Mouse (Mus musculus) midbrain, embryonic 13.5 days (tissue): ENCODE results near the gene Rilp. TPM values are rescaled to one million over a fixed set of nuclear protein-coding genes. Genes with fewer than 3 reads are reported as not detected.
A peak's percentile ranks its signal among the peaks of the same experiment; 100 is the strongest.

ENCODE experiments used
- ATAC-seq: fragments of 200-750 bp; cut with Nextera tagmentation; 2 replicates; pipeline ENCODE4 v1.8.0; 2017; ENCODE audit warnings: mild to moderate bottlenecking, moderate TSS enrichment, moderate library complexity
- H3K27ac ChIP-seq: fragments of 300-500 bp; sonication (generic); 2 replicates; pipeline ENCODE4 v1.5.1; 2015; ENCODE audit warnings: inconsistent platforms, mild to moderate bottlenecking, moderate library complexity
- H3K27me3 ChIP-seq: fragments of 300-500 bp; sonication (generic); 2 replicates; pipeline ENCODE4 v1.6.1; 2015; ENCODE audit warnings: mild to moderate bottlenecking, inconsistent platforms
- H3K36me3 ChIP-seq: fragments of 300-500 bp; sonication (generic); 2 replicates; pipeline ENCODE4 v1.6.1; 2015; ENCODE audit warnings: mild to moderate bottlenecking, inconsistent platforms
- H3K4me1 ChIP-seq: fragments of 300-500 bp; sonication (generic); replicated peaks from 2 replicates; pipeline ENCODE4 v1.6.1; 2015; ENCODE audit warnings: inconsistent platforms
- H3K4me2 ChIP-seq: fragments of 300-500 bp; sonication (generic); replicated peaks from 2 replicates; pipeline ENCODE4 v1.6.1; 2015; ENCODE audit warnings: moderate library complexity, mild to moderate bottlenecking, inconsistent platforms
- H3K4me3 ChIP-seq: fragments of 300-500 bp; sonication (generic); replicated peaks from 2 replicates; pipeline ENCODE4 v1.5.1; 2015; ENCODE audit warnings: mild to moderate bottlenecking, inconsistent platforms
- H3K9ac ChIP-seq: fragments of 300-500 bp; sonication (generic); replicated peaks from 2 replicates; pipeline ENCODE4 v1.6.1; 2015; ENCODE audit warnings: mild to moderate bottlenecking, inconsistent platforms
- H3K9me3 ChIP-seq: fragments of 300-500 bp; sonication (generic); 2 replicates; pipeline ENCODE4 v1.6.1; 2016; ENCODE audit warnings: mild to moderate bottlenecking, inconsistent platforms
- WGBS: fragments of 180-500 bp; shearing (Covaris S2); methylation state at CpG from one replicate; pipeline ENCODE4 v1.1.7; 2015; 5-methylcytosine and 5-hydroxymethylcytosine counted together
- polyA plus RNA-seq: library from polyadenylated mRNA; unstranded; fragments of >200 nt; fragmentation: Nextera tagmentation; extraction: Ambion mirVana; gene quantifications from 2 replicates; pipeline ENCODE4 v1.2.1, GENCODE M21; 2015

The Rilp gene
- polyA plus RNA-seq, 1 experiment from 2014 or later: 1.2 TPM

DNA sequence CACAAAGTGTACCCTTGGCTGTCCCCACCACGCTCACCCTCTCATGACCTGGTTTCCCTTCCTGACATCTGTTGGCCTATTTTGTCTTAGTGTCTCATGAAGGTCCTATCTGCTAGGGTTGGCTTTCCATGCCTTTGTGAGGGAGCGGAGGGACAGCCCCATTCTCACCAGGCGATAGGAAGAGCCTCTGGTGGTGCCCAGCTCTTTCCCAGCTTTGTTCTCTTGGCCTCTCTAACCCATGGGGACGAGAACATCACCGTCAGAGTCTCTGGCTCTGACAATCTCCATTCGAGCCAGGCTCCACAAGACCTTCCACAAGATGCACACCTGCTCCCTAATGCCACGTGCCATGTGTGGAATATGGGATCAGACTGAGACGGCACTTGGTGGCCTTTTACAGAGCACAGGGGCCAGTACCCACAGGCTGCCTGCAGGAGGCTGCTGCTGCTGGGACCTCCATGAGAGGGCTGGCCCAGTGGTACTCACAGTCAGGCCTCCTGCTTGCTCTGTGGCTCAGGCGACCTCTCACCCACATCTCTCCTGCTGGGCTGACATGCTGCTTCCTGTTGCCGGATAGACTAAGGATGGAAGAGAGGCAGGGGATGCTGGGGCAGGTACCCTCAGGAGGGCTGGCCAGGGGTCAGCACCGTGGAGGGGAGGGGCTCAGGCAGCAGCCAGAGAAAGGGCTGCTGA is 27.7 kb downstream of the Rilp start:
- Histone ChIP-seq H3K9me3 (no peaks in the 10 kb centered on the region), H3K27me3 (no peaks in the 10 kb centered on the region), H3K4me2 (no peak overlapping the region), H3K36me3 (peaks cover 4% of the 10 kb centered on the region; the same call in 1 of the 2 replicates), H3K27ac (0 out of 2 replicates have a peak overlapping the region, but pooled peaks have one; percentile 33), H3K9ac (peak overlapping the region; percentile 49), H3K4me3 (no peak overlapping the region), H3K4me1 (peaks cover 50% of the 10 kb centered on the region)
- peak; percentile 31; the same call in 1 of the 2 replicates for ATAC-seq
- WGBS: 47% methylated on average over 11 of the region's 11 CpGs

GRCm38 (mm10) chr11:75538184-75538969 is 28.5 kb downstream of the Rilp start:
- Histone ChIP-seq H3K27ac (0 out of 2 replicates have a peak overlapping the region, but pooled peaks have one; percentile 33), H3K9me3 (no peaks in the 10 kb centered on the region), H3K4me3 (no peak overlapping the region), H3K4me2 (no peak overlapping the region), H3K9ac (peak overlapping the region; percentile 49), H3K4me1 (peaks cover 42% of the 10 kb centered on the region), H3K36me3 (peaks cover 8% of the 10 kb centered on the region; the same call in 1 of the 2 replicates), H3K27me3 (no peaks in the 10 kb centered on the region)
- 71% methylated on average over 9 of the region's 9 CpGs for WGBS
- ATAC-seq: no peak

DNA sequence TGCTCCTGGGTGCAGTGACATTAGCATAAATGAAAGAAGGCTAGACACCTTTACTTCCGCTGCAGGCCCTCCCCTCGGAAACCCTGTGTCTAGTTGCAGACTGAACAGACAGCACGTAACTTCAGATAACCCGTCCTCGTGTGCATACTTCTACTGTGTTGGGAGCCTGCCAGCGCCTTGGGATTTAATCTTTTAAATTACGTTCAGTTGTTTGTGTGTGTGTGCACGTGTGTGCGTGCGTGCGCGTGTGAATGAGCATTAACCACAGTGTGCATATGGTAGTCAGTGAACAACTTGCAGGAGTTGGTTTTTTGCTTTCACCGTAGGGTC is 29.0 kb downstream of the Rilp start:
- no peaks in the 10 kb centered on the region for H3K27me3 ChIP-seq
- no peak overlapping the region for H3K9ac ChIP-seq
- no peaks in the 10 kb centered on the region for H3K9me3 ChIP-seq
- WGBS: 87% methylated on average over 13 of the region's 13 CpGs
- no peak for ATAC-seq
- peaks cover 8% of the 10 kb centered on the region; the same call in 1 of the 2 replicates for H3K36me3 ChIP-seq
- peaks cover 37% of the 10 kb centered on the region for H3K4me1 ChIP-seq
- no peak overlapping the region for H3K27ac ChIP-seq
- H3K4me3 ChIP-seq: no peak overlapping the region
- no peak overlapping the region for H3K4me2 ChIP-seq

DNA sequence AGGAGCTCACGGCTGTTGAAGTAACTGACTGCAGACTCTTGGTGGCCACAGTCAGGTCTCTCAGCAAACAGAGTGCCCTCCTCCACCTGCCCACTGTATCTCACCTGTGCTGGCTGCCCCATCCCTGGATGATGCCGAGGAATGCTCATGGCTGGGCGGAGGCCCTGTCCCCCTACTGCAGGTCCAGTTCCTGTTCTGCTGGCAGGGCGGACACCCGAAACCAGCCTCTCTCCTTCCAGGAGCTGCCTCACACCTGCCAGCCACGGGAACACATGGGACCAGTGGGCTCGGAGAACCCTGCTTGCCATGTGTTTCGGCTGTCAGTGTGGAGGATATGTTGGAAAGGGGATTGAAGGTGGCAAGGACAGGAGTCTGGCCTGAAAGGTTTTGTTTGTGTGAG is 30.3 kb downstream of the Rilp start:
- H3K9me3 ChIP-seq: no peaks in the 10 kb centered on the region
- no peak overlapping the region for H3K4me2 ChIP-seq
- H3K27ac ChIP-seq: no peak overlapping the region
- peaks cover 19% of the 10 kb centered on the region; the same call in 1 of the 2 replicates for H3K36me3 ChIP-seq
- peaks cover 25% of the 10 kb centered on the region for H3K4me1 ChIP-seq
- no peak for ATAC-seq
- WGBS: 89% methylated on average over 8 of the region's 8 CpGs
- H3K4me3 ChIP-seq: no peak overlapping the region
- no peaks in the 10 kb centered on the region for H3K27me3 ChIP-seq
- no peak overlapping the region for H3K9ac ChIP-seq

DNA sequence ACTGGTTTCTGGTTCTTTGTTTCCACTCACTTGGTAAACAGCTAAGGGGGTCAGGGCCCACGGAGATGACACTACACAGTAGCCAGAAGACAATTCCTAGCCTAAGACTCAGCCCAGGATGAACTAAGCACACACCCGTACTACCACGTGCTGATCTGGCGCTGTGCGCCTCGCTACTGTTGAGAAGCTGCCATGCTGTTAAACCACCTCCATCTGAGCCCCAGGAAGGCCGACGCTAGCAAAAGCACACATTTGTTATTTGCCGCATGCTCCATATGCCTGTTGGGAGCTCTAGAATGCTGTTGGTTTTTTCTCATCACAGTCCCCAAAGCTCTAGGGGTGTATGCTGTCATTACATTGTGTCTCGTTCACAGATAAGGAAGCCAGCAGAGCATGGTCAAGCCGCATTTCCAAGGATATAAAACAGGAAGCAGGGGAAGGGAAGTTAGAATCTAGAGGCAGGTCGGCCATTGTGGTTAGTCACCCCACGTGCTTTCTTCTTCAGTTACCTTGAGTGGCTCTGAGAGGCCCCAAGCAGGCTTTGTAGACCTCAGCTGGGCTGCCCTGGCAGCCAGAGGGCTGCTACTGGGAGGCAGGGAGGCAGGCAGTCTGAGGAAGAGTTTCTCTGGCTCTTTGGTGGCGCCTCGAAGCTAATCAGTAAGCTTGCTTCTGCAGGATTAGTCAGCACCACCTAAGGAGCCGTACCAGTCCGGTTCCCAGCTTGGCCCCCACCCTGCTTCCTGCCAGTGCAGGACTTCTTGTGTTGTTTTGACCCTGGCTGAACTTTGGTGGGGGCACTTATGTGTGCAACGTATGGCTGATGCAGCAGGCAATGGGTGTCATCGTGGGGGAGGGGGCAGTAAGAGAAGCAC is 31.1 kb downstream of the Rilp start:
- H3K9me3 ChIP-seq: no peaks in the 10 kb centered on the region
- ATAC-seq: no peak
- H3K4me2 ChIP-seq: no peak overlapping the region
- H3K4me3 ChIP-seq: no peak overlapping the region
- 0 out of 2 replicates have a peak overlapping the region, but pooled peaks have one; percentile 15 for H3K27ac ChIP-seq
- no peaks in the 10 kb centered on the region for H3K27me3 ChIP-seq
- 0 out of 2 replicates have a peak overlapping the region, but pooled peaks have one; percentile 33 for H3K9ac ChIP-seq
- H3K36me3 ChIP-seq: peaks cover 27% of the 10 kb centered on the region
- peaks cover 19% of the 10 kb centered on the region for H3K4me1 ChIP-seq
- 71% methylated on average over 19 of the region's 19 CpGs for WGBS

DNA sequence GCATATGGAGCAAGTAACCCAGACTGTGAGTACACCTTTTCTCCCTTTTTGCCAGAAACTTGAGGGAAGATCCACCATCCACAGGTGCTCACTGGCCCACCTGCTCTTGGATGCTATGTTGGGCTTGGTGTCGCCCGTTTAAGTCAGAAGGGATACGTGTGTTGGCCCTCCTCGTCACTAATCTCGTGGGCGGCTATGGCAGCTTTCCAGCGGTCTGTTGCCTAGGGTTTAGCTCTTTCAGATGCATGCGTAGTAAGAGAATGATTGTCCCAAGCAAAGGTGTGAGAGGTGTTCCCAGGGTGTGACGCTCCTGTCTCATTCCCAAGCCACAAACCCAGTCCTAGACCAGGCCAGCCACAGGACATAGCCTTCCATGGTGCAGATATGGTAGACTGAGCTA is 34.8 kb downstream of the Rilp start:
- no peak overlapping the region for H3K9ac ChIP-seq

DNA sequence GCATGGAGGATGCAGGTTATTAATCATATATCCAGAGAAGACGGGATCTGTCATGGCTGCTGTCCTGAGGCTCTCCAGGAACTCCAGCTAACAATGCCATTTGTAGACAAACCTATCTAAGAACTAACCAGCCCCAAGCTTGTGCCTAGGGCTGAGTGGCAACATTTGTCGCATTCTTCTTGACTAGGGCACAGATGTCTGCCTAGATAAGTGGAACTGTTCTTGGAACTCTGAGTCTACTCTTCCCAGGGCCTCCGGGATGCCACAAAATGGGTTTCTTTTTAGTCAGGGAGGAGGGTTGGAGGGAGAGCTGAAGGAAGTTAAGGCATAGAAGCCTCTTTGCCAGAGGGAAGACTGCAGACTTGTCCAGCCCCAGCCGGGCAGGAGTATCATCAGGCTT is 36.2 kb downstream of the Rilp start:
- H3K4me1 ChIP-seq: peaks cover 18% of the 10 kb centered on the region
- no peak overlapping the region for H3K27ac ChIP-seq
- H3K36me3 ChIP-seq: peaks cover 47% of the 10 kb centered on the region
- 81% methylated on average over 4 of the region's 4 CpGs for WGBS
- no peak overlapping the region for H3K4me2 ChIP-seq
- H3K27me3 ChIP-seq: no peaks in the 10 kb centered on the region
- H3K9ac ChIP-seq: no peak overlapping the region
- no peak for ATAC-seq
- H3K9me3 ChIP-seq: no peaks in the 10 kb centered on the region
- H3K4me3 ChIP-seq: no peak overlapping the region

More for the DNA sequence above, 34.8 kb downstream of the Rilp start:
- Histone ChIP-seq H3K4me2 (no peak overlapping the region), H3K4me3 (no peak overlapping the region), H3K36me3 (peaks cover 45% of the 10 kb centered on the region), H3K4me1 (peaks cover 8% of the 10 kb centered on the region; the same call in 1 of the 2 replicates), H3K9me3 (no peaks in the 10 kb centered on the region), H3K27me3 (no peaks in the 10 kb centered on the region), H3K27ac (no peak overlapping the region)
- WGBS: 91% methylated on average over 9 of the region's 9 CpGs
- ATAC-seq: no peak

- no peak overlapping the region for H3K4me3 ChIP-seq
- H3K27ac ChIP-seq: 0 out of 2 replicates have a peak overlapping the region, but pooled peaks have one; percentile 51
- H3K4me2 ChIP-seq: no peak overlapping the region
- H3K27me3 ChIP-seq: no peaks in the 10 kb centered on the region
- 0 out of 2 replicates have a peak, but pooled peaks have one; percentile 17 for ATAC-seq
- WGBS: 62% methylated on average over 5 of the region's 5 CpGs
- no peak overlapping the region for H3K9ac ChIP-seq
- peaks cover 31% of the 10 kb centered on the region for H3K4me1 ChIP-seq
- H3K9me3 ChIP-seq: no peaks in the 10 kb centered on the region
- H3K36me3 ChIP-seq: peaks cover 43% of the 10 kb centered on the region
Measured at GRCm38 (mm10) chr11:75549658-75550111, 39.8 kb downstream of the Rilp start.

GRCm38 (mm10) chr11:75550200-75550946 is 40.5 kb downstream of the Rilp start:
- 0 out of 2 replicates have a peak overlapping the region, but pooled peaks have one; percentile 30 for H3K27ac ChIP-seq
- ATAC-seq: 0 out of 2 replicates have a peak, but pooled peaks have one; percentile 48
- 63% methylated on average over 12 of the region's 12 CpGs for WGBS
- H3K4me1 ChIP-seq: peaks cover 31% of the 10 kb centered on the region
- H3K4me2 ChIP-seq: no peak overlapping the region
- H3K36me3 ChIP-seq: peaks cover 37% of the 10 kb centered on the region
- no peak overlapping the region for H3K4me3 ChIP-seq
- no peak overlapping the region for H3K9ac ChIP-seq
- H3K9me3 ChIP-seq: no peaks in the 10 kb centered on the region
- no peaks in the 10 kb centered on the region for H3K27me3 ChIP-seq

DNA sequence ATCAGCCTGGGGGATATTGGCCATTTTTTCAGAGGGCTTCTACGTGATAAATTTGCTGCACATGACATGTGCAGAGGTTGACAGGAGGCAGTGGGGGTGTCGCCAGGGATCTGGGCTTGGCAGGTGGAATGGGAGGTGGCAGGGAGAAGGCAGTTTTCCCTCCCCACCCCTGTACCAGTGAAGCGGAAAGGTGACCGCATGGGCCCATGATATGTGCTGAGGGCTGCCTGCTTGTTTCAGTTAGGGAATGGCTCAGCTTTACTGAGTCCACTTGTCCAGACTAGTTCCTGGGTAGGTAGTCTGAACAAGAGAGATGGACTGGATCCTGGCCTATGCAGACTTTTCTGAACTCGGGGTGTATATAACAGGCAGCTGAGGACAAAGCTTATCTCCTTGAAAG is 41.4 kb downstream of the Rilp start:
- peaks cover 27% of the 10 kb centered on the region for H3K36me3 ChIP-seq
- H3K4me3 ChIP-seq: no peak overlapping the region
- H3K9me3 ChIP-seq: no peaks in the 10 kb centered on the region
- no peak overlapping the region for H3K9ac ChIP-seq
- H3K27ac ChIP-seq: no peak overlapping the region
- ATAC-seq: no peak
- H3K4me2 ChIP-seq: no peak overlapping the region
- peaks cover 31% of the 10 kb centered on the region for H3K4me1 ChIP-seq
- 88% methylated on average over 5 of the region's 5 CpGs for WGBS
- no peaks in the 10 kb centered on the region for H3K27me3 ChIP-seq

DNA sequence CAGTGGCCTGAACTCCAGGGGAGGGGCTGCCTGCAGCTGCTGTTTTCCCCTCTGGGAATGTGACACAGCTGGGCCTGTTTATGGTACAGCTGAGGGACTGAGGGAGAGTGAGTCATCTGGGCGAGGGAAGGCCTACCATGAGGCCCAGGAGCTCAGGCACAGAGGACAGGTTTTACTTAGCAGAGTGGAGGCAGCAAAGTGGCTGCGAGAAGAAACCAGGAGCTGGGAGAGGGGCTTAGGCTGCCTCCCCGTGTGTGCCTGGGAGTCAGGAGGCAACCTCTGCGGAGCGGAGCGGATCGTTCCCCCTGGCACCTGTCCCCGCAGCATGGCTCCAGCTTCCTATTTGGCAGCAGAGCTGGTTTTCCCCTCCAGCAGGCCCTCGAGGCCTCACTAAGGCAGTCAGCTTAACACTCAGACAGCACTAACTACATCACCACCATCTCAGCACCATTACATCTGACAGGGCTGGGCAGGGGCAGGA is 42.1 kb downstream of the Rilp start:
- WGBS: 69% methylated on average over 9 of the region's 9 CpGs
- peaks cover 31% of the 10 kb centered on the region for H3K4me1 ChIP-seq
- no peaks in the 10 kb centered on the region for H3K9me3 ChIP-seq
- peaks cover 25% of the 10 kb centered on the region for H3K36me3 ChIP-seq
- H3K9ac ChIP-seq: peak overlapping the region; percentile 37
- 0 out of 2 replicates have a peak overlapping the region, but pooled peaks have one; percentile 14 for H3K27ac ChIP-seq
- H3K27me3 ChIP-seq: no peaks in the 10 kb centered on the region
- H3K4me2 ChIP-seq: no peak overlapping the region
- H3K4me3 ChIP-seq: no peak overlapping the region
- ATAC-seq: no peak
